Mouse (Mus musculus) liver, adult 2 months (tissue): ENCODE results near the gene Abcg5. TPM values are rescaled to one million over a fixed set of nuclear protein-coding genes. Genes with fewer than 3 reads are reported as not detected.

Experiments
- DNase-seq: peaks from one replicate; pipeline ENCODE4 v3.0.0-alpha.2; 2011; ENCODE audit warnings: low read depth, low spot score; ENCODE audit errors: extremely low read depth
- H3K27ac ChIP-seq: fragments of 200-500 bp; replicated peaks from 2 replicates; pipeline ENCODE4 v1.5.1; 2012; ENCODE audit warnings: low read depth, mild to moderate bottlenecking, control low read depth, inconsistent platforms, low read length; ENCODE audit not compliant: insufficient read depth
- H3K27me3 ChIP-seq: fragments of 200-500 bp; 2 replicates; pipeline ENCODE4 v1.6.1; 2012; ENCODE audit warnings: mild to moderate bottlenecking, moderate library complexity, low read length, inconsistent platforms; ENCODE audit not compliant: control insufficient read depth, insufficient read depth
- H3K36me3 ChIP-seq: fragments of 200-500 bp; 2 replicates; pipeline ENCODE4 v1.6.1; 2012; ENCODE audit warnings: low read length, inconsistent platforms; ENCODE audit not compliant: control insufficient read depth, insufficient read depth
- H3K4me1 ChIP-seq: fragments of 200-500 bp; 2 replicates; pipeline ENCODE4 v1.6.1; 2011; ENCODE audit warnings: low read length; ENCODE audit not compliant: control insufficient read depth, insufficient read depth
- H3K4me3 ChIP-seq: fragments of 200-500 bp; 2 replicates; pipeline ENCODE4 v1.5.1; 2011; ENCODE audit warnings: low read depth, mild to moderate bottlenecking, control low read depth, low read length, moderate library complexity; ENCODE audit not compliant: insufficient read depth
- H3K79me2 ChIP-seq: fragments of 200-500 bp; 2 replicates; pipeline ENCODE4 v1.6.1; 2012; ENCODE audit warnings: inconsistent platforms, mild to moderate bottlenecking, low read length, moderate library complexity; ENCODE audit not compliant: control insufficient read depth, insufficient read depth
- H3K9ac ChIP-seq: fragments of 200-500 bp; 2 replicates; pipeline ENCODE4 v1.6.1; 2012; ENCODE audit warnings: low read depth, mild to moderate bottlenecking, control low read depth, inconsistent platforms, low read length
- CTCF ChIP-seq: fragments of 200-500 bp; IDR thresholded peaks from 2 replicates; pipeline ENCODE4 v1.5.1; 2011; ENCODE audit warnings: low read depth, low read length, control low read depth
- POLR2A ChIP-seq: fragments of 200-500 bp; IDR thresholded peaks from 2 replicates; pipeline ENCODE4 v1.6.1; 2011; ENCODE audit warnings: low read length, control low read depth; ENCODE audit not compliant: insufficient read depth; ENCODE audit errors: extremely low read depth
- WGBS: fragments of 180-500 bp; shearing (Covaris S2); methylation state at CpG from one replicate; pipeline ENCODE4 v1.1.7; 2018; 5-methylcytosine and 5-hydroxymethylcytosine counted together
- polyA plus RNA-seq: library from polyadenylated mRNA; depleted of rRNA; stranded (reverse); fragments of >200 nt; gene quantifications from 2 replicates; pipeline ENCODE4 v1.2.3, GENCODE M21; 2012
- total RNA-seq: library from RNA; depleted of rRNA; stranded (reverse); fragments of >200 nt; gene quantifications from 2 replicates; pipeline ENCODE4 v1.2.3, GENCODE M21; 2014

Gene Abcg5
- total and polyA plus RNA-seq, 2 experiments, result 118 to 133 TPM

- no peak for DNase-seq
- WGBS, result 78% methylated on average over 2 of the region's 2 CpGs
- H3K4me1 ChIP-seq, result no peaks in the 10 kb centered on the region
- no peaks in the 10 kb centered on the region for H3K79me2 ChIP-seq
- H3K9ac ChIP-seq, result no peak overlapping the region
- TF ChIP-seq CTCF (no peak), POLR2A (no peak)
- H3K36me3 ChIP-seq, result no peaks in the 10 kb centered on the region
- H3K4me3 ChIP-seq, result no peak overlapping the region
- H3K27ac ChIP-seq, result no peak overlapping the region
- H3K27me3 ChIP-seq, result no peaks in the 10 kb centered on the region
Observed at GRCm38 (mm10) chr17:84622873-84623272, 59.9 kb downstream of the Abcg5 start.

GRCm38 (mm10) chr17:84622028-84622427 is 60.8 kb downstream of the Abcg5 start:
- 77% methylated on average over 4 of the region's 4 CpGs for WGBS
- Histone ChIP-seq H3K79me2 (no peaks in the 10 kb centered on the region), H3K9ac (no peak overlapping the region), H3K36me3 (no peaks in the 10 kb centered on the region), H3K4me1 (no peaks in the 10 kb centered on the region), H3K27ac (no peak overlapping the region), H3K4me3 (no peak overlapping the region), H3K27me3 (no peaks in the 10 kb centered on the region)
- no peak for TF ChIP-seq POLR2A
- TF ChIP-seq CTCF, result no peak
- DNase-seq, result no peak

GRCm38 (mm10) chr17:84621209-84621608 is 61.6 kb downstream of the Abcg5 start:
- Histone ChIP-seq H3K27ac (no peak overlapping the region), H3K4me3 (no peak overlapping the region), H3K9ac (no peak overlapping the region), H3K4me1 (no peaks in the 10 kb centered on the region), H3K27me3 (no peaks in the 10 kb centered on the region), H3K79me2 (no peaks in the 10 kb centered on the region), H3K36me3 (no peaks in the 10 kb centered on the region)
- TF ChIP-seq CTCF, result no peak
- no peak for TF ChIP-seq POLR2A
- WGBS, result 84% methylated on average over 6 of the region's 6 CpGs
- DNase-seq, result no peak

GRCm38 (mm10) chr17:84620610-84621009 is 62.2 kb downstream of the Abcg5 start:
- H3K9ac ChIP-seq, result no peak overlapping the region
- no peak overlapping the region for H3K27ac ChIP-seq
- no peaks in the 10 kb centered on the region for H3K36me3 ChIP-seq
- TF ChIP-seq CTCF (no peak), POLR2A (no peak)
- 82% methylated on average over 6 of the region's 6 CpGs for WGBS
- no peaks in the 10 kb centered on the region for H3K4me1 ChIP-seq
- DNase-seq, result no peak
- no peak overlapping the region for H3K4me3 ChIP-seq
- H3K79me2 ChIP-seq, result no peaks in the 10 kb centered on the region
- no peaks in the 10 kb centered on the region for H3K27me3 ChIP-seq

- Histone ChIP-seq H3K36me3 (no peaks in the 10 kb centered on the region), H3K4me1 (no peaks in the 10 kb centered on the region), H3K27ac (no peak overlapping the region), H3K79me2 (no peaks in the 10 kb centered on the region), H3K9ac (no peak overlapping the region), H3K4me3 (no peak overlapping the region), H3K27me3 (no peaks in the 10 kb centered on the region)
- WGBS, result 80% methylated on average over 3 of the region's 3 CpGs
- TF ChIP-seq CTCF, result no peak
- no peak for TF ChIP-seq POLR2A
- DNase-seq, result peak; percentile 21
Observed at GRCm38 (mm10) chr17:84620076-84620475, 62.7 kb downstream of the Abcg5 start.

GRCm38 (mm10) chr17:84619112-84619511 is 63.7 kb downstream of the Abcg5 start:
- H3K36me3 ChIP-seq, result no peaks in the 10 kb centered on the region
- H3K9ac ChIP-seq, result no peak overlapping the region
- 85% methylated on average over 7 of the region's 7 CpGs for WGBS
- no peak overlapping the region for H3K27ac ChIP-seq
- no peak overlapping the region for H3K4me3 ChIP-seq
- H3K27me3 ChIP-seq, result no peaks in the 10 kb centered on the region
- no peak for DNase-seq
- TF ChIP-seq CTCF, result no peak
- no peak for TF ChIP-seq POLR2A
- H3K4me1 ChIP-seq, result no peaks in the 10 kb centered on the region
- no peaks in the 10 kb centered on the region for H3K79me2 ChIP-seq
